Mouse (Mus musculus): ENCODE results near the gene Dnttip2.
"Not testable (repeated sequence)": the region's sequence is repeated elsewhere in the genome, so short reads cannot be mapped to it uniquely, and the experiment has no call there.

Gene Dnttip2

DNA sequence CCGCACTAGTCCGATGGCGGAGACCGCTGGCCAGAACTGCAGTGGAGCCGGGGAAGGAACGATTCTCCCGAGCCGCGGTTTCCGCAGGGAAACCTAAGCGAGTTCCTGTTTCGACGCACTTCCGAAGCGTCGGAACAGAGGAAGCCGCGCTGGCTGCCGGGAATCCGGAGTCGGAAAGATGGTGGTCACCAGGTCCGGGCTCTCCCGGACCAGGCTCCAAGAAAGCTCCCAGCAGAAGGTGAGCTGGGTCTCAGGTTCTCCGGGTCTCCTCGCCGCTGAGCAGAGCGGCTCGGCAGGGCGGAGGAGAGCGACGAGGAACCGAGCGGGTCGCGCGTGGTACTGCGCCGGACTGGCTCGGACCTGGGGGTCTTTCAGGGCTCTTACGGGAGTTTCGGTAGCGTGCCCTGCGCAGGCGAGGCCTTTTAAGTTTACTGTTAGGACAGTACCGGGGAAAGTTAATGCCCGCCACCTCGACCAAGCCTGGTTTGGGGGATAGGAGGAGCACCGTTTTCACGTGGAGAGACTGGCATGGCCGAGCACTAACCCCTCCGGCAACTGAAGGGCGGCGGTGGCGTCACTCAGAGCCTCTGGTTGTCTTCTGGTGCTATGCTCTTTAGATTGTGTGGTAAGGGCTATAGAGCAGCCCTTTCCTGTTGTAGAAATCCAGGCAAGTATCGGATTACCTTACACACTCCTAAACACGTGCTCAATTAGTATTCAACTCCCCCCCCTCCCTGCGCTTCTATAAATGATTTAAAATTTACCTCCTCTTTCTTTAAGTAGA lies at the start of gene Dnttip2:
Gene Dnttip2, plus strand, starts transcription at position 148 of the 784 bp plus-strand sequence.
- DNase-seq = peak; percentile 90

GRCm38 (mm10) chr3:122226972-122227371 lies 47.2 kb upstream of the Dnttip2 start:
- DNase-seq = not testable (repeated sequence)

GRCm38 (mm10) chr3:122235772-122236171 lies 38.4 kb upstream of the Dnttip2 start:
- DNase-seq = no peak

- no peak for DNase-seq
Observed at GRCm38 (mm10) chr3:122242876-122243275, 31.3 kb upstream of the Dnttip2 start.

GRCm38 (mm10) chr3:122243416-122244167 lies 30.6 kb upstream of the Dnttip2 start:
- no peak for DNase-seq

DNA sequence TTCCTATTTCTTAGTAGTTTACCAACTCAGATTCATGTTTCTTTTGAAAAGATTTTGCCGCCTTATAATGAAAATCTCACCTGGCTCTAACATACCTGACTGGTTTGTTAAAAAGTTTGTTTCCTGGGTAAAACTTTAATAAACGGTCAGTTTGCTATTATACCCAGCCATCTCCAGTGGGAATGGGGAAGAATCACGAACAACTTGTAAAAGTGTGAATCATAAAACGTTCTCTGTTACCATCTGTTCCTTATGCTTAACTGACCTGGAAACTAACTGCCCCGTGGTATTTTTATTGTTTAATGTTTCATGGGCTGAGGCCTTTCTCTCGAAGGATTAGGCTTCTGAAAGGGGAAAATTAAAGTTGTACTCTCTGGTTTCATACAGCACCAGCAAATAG lies 29.4 kb upstream of the Dnttip2 start:
- DNase-seq = no peak

DNA sequence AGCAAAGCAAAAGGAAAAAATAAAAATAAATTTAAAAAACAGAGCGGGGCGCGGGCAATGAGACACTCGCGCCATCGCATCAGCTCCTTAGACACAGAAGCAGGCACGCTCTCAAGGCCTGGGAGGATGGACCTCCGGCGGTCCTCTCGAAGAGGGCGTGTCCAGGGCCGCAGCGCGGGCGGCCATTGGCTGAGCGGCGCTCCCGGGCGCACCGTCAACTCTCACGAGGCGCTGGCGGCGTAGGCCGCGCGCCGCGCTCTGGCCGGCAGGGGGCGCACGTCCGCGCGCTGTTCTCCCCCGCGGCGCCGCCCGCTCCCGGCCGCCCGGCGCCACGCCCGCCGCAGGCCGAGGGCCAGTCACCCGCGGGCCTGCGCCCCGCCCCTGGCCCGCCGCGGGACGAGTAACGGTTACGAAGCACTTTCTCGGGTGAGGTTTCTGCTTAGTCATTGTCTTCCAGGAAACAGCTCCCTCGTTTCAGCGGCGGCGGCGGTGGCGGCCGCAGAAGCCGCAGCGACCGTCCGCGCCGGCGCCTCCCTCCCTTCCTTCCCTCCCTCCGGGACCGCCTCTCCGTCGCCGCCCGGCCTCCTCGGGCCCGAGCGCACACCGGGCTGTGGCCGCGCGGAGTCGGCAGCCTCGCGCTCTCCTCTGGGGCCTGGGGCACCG lies 28.8 kb upstream of the Dnttip2 start, which contains the start of gene Gclm:
Gene Gclm, plus strand, starts transcription at position 343 of the 663 bp plus-strand sequence.
- peak; percentile 92 for DNase-seq

GRCm38 (mm10) chr3:122245878-122246332 lies 28.3 kb upstream of the Dnttip2 start:
- DNase-seq = peak; percentile 74

DNA sequence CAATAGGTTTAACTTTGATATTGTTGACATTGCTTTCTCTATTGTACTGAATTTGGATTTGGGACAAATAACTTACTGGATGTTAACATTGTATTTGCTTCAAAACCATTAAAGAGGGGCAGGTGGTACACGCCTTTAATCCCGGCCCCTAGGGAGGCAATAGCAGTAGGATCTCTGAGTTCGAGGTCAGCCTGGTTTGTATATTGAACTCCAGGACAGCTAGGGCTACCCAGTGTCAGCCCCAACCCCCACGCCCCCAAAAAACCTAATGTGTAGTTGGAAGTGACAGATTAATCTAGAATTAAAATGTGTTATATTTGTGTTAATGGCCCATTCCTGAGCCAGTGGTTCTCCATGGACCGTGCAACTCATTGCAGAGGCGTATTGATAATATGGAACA lies 27.8 kb upstream of the Dnttip2 start:
- DNase-seq = no peak

GRCm38 (mm10) chr3:122246986-122247767 lies 27.0 kb upstream of the Dnttip2 start:
- peak; percentile 49 for DNase-seq

DNA sequence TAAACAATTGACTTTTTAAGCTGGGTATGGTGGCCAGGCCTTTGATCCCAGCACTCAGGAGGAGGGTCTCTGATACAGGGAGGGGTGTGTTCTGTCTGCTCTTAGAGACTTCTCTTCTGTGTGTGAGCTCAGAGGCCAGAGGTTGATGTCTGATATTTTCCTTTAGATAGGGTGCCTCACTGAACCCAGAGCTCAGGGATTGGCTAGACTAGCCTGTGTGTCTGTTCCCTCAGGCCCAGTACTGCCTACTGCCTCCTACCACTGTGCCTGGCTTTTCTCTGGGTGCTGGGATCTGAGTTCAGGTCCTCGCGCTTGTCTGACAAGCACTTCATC lies 26.5 kb upstream of the Dnttip2 start:
- no peak for DNase-seq

- DNase-seq = no peak
Observed at GRCm38 (mm10) chr3:122252466-122253253, 21.5 kb upstream of the Dnttip2 start.

DNA sequence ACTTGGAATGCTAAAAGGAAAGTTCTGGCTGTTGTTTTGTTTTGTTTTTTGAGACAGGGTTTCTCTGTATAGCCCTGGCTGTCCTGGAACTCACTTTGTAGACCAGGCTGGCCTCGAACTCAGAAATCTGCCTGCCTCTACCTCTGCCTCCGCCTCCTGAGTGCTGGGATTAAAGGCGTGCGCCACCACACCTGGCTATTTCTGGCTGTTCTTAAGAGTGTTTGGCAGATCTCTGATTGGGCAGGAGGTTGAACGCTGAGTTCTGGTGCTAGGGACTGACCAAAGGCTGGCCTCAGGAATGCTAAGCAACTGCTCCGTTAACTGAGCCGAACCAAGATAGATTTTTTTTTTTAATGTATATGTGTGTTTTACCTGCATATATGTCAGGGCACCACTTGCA lies 20.1 kb upstream of the Dnttip2 start:
- DNase-seq = not testable (repeated sequence)

GRCm38 (mm10) chr3:122269986-122270385 lies 4.2 kb upstream of the Dnttip2 start:
- no peak for DNase-seq

DNA sequence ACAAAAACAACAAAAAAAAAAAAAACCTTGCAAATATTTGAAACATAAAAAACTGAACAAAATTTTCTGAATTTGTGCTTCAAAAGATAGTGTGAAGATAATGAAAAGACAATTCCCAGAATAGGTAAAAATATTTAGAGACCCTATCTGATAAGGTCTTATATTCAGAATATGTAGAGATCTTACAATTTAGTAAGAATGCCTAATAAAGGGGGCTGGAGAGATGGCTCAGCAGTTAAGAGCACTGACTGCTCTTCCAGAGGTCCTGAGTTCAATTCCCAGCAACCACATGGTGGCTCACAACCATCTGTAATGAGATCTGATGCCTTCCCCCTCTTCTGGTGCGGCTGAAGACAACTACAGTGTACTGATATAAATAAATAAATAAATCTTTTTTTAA lies 1.6 kb upstream of the Dnttip2 start:
- not testable (repeated sequence) for DNase-seq

- DNase-seq = no peak
Observed at GRCm38 (mm10) chr3:122273407-122274240, 564 bp upstream of the Dnttip2 start.

DNA sequence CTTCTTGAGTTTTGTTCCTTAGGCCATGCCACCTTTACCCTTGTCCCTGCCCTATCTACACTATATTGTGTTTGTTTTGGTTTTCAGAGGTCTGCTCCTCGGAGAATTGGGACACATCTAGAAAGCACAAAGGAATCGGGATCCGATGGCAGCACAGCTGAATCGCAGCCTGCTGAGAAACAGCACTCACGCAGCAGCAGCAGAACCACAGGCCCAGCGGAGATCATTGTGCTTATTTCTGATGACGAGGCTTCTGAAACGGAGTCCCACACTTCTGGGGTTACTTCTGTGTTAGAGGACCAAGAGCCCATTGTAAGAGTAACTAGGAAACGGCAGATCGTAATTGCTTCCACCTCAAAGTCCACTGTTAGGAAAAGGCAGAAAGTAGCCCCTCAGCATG lies 923 bp downstream of the Dnttip2 start:
- DNase-seq = no peak

DNA sequence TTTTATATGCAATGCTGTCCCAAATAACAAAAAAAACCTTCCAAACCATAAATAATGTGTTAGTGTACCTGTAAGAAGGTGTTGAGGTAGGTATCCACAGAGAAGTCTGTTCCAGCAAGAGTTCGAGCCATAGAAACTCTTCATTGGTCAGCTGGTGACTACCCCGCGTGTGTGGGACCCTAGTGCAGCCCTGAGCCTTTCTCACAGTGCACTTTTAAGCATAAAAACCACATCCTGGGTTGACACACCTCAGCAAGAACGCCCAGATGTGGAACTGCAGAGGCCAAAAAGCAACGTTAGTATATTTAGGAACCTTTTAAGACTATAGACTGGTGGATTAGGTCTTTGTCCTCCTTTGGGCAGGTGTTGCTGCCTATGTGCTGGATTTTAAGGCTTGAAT lies 13.0 kb downstream of the Dnttip2 start:
- no peak for DNase-seq

DNA sequence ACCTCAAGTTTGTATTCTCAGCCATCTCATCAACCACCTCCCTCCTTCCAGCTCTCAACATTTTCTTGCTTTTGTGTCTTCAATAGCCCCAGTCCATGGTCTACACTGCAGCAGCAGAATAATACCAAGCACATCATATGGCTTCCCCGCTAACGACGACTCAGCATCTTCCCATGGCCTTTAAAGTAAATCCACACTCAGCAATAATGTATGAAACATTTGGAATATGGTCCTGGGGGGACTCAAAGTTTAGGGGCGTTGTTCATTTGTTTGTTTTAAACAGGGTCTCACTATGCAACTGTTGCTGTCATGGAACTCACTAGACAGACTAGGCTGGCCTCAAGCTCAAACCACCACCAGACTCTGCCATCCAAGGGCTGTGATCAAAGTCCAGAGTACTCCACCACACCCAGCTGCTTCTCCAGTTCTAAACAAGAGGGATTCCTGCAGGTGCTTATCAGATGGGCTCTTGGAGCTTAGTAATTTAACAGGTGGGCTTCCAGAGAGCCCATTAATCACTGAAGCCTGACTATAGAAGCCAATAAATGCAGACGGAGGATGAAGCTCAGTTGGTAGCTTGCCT lies 14.5 kb downstream of the Dnttip2 start:
- DNase-seq = no peak

- DNase-seq = not testable (repeated sequence)
Observed at GRCm38 (mm10) chr3:122289344-122289743, 15.2 kb downstream of the Dnttip2 start.

DNA sequence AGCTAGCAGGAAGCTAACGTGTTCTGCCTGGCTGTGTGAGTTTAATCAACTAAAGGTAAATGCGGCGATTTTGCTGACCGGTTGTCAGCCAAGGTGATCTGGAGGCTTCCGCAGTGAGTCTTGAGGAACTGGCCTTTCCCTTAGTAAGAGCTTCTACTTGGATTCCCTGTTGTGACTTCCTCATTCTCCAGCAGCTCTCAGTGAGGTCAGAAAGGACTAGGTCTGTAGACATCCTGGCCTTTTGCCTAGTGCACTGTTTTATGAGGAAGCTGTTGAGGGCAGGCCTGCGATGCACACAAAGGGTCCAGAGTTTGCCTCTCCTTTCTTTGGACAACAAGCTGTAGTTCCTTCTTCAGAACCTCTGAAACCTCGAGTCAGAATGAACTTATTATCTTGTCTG lies 16.5 kb downstream of the Dnttip2 start:
- DNase-seq = no peak

All from kidney, adult 18-20 months (tissue).